Mouse (Mus musculus): ENCODE data around the gene Ackr2.

The Ackr2 gene

DNA sequence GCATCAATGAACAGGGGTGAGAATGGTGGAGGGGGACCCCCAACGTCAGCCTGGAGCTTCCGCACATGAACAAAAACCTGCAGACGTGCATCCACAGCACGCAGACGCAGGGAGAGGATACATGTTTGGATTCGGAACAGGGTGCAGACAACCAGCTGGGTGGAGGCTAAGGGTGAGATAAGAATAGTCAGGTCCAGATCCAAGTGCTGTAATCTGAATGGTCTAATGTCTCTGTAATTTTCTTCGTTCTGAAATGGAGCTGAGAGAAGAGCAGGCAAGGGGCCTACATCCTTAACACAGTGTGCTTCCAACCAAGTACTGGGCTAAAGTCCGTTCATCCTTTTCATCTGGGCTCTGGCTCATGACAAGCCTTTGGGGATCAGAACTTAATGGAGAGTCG, 6.9 kb upstream of the Ackr2 start:
- no peak for DNase-seq (ENCODE audit: low read depth, low spot score)

DNA sequence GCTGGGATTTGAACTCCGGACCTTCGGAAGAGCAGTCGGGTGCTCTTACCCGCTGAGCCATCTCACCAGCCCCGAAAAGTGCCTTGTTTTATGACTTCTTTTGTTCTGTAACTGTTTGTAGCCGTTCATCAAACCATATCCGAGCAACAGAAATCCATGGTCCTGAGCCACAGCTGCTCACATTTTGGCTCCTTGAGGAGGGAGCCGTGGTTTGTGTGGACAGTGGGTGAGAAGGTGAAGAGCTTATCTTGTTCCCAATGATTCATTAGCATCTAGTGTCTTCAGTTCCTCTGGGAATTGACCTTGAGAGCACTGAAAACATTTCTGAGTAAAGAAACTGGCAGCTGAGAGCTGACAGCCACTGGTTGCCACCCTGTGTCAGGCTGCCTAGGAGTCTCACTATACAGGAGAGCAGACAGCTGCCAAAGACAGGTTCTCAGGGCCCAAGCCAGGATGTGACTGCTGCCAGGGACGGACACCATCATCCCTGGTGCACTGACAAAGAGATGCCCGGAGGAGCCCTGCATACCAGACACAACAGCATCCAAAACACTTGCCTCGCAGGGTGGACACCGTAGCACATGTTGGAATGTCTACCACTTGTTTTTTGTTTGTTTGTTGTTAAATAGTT, 6.0 kb upstream of the Ackr2 start:
- no peak for DNase-seq (ENCODE audit: low read depth, low spot score)

GRCm38 (mm10) chr9:121894447-121894846, 3.7 kb upstream of the Ackr2 start:
- no peak for DNase-seq (ENCODE audit: low read depth, low spot score)

DNA sequence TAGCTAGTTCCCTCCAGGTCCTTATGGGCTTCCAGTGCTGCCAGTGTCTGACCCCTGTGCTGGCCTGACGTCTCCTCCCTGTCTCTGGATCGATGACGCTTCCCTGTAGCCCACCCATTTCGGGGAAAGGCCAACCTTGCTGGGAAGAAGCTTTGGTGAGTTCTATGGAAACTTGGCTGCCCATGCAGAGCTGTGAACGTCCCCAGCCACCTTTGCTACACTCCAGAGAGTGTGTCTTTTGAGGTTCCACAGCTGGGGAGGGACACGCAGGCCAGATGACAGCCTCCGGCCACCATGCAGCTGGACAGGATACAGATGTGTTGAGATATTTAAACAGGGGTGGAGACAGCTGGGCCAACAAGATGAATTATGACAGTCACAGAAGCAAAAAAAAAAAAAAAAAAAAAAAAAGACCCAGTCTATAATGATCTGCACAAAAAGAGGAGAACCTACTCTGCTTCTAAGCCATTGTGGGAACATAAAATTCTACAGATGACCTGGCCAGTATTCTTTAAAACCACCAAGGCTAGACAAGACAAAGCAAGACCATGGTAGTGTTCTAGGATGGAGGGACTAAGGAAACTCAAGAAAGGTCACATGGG, 2.7 kb upstream of the Ackr2 start:
- DNase-seq (ENCODE audit: low read depth, low spot score) = no peak

DNA sequence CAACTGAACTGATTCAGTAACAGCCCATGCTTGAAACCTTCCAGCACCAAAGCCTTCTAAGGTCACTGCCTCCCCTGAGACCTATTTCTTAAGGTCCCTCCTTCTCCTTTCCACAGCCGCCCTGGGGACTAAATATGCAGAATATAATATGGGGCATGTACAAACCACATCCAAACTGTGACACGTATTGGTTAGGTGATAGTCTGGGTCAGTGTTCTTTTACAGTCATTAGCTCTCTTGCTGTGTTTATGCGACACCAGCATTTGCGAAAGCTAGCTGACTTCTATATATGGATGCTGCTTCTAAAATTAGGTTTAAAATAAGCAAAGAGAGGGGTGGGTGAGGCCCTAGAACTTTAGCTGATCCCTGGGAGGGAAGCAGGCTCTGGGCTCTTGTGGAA, 1.3 kb upstream of the Ackr2 start:
- DNase-seq (ENCODE audit: low read depth, low spot score) = no peak

GRCm38 (mm10) chr9:121899306-121899705, 1.2 kb downstream of the Ackr2 start:
- DNase-seq (ENCODE audit: low read depth, low spot score) = no peak

- DNase-seq (ENCODE audit: low read depth, low spot score) = no peak
Measured at GRCm38 (mm10) chr9:121900282-121900855, 2.2 kb downstream of the Ackr2 start.

- DNase-seq (ENCODE audit: low read depth, low spot score) = no peak
Measured at GRCm38 (mm10) chr9:121901710-121902700, 3.9 kb downstream of the Ackr2 start.

DNA sequence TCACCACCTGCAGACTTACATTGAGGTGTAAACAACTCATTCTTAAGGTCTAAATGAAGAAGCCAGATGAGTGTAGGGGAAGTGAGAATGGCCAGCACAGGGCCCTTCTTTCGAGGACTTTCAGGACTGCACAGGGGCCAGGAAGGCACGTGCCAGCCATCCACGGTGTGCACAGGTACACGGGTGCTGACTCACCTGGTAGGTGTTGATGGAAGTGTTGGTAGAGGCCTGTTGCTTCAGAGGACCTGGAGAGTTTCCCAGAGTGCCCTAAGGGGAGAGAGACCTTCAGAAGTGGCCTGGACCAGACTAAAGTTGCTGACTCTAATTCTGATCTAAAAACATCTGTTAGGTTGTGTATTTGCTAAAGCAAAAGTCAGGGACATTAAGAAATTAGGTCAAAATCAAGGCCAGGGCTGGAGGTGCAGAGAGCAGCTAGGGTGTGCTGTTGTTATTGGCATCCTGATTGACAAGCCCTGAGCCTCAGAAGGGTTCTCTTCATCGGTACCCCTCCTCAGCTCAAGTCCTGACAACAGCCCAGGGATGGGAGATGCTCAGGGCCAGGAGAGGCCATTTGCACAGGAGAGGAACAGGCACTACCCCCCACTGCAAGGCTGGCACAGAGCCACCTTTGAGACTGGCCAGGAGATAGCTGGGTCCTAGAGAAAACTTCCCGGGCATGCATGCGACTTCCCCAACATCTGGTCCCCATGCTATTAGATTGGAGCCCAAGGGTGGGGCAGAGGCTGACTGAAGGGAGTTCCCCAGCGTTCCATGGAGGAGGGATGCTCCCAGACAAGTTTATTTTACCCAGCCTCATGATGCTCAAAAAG, 5.5 kb downstream of the Ackr2 start:
- DNase-seq (ENCODE audit: low read depth, low spot score) = no peak

DNA sequence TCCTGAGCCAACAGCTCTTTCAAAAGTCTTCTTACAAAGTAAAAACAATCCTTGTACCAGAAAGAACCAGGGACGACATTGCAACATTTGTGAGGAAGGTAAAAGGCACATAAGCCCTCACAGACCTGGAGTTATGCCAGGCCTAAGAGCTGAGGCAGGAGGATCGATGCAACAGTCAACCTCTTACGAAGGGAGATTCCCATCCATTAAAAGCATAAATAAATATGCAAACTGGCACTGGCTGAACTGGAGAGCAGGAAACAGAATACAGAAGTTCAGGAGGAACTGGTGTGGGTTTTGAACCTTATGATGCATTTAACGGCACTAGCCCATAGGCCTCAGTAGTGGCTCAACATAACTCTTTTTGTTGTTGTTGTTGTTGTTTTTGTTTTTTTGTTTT, 6.2 kb downstream of the Ackr2 start:
- DNase-seq (ENCODE audit: low read depth, low spot score) = no peak

DNA sequence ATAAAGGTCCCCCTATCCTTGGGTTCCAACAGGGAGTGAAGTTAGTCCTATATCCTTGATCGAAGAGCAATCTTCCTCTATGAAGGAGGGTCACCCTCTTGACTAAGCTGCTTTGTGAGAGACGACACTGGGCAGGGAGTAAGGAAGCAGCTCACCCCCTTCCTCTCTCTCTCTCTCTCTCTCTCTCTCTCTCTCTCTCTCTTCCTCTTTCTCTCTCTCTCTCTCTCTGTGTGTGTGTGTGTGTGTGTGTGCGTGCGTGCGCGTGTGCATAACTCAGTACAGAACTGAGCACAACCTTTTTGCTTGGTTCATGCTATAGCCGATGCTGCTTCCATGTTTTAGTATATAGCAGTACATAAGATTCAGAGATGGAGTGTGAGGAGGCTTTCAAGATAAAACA, 6.8 kb downstream of the Ackr2 start:
- no peak for DNase-seq (ENCODE audit: low read depth, low spot score)

DNA sequence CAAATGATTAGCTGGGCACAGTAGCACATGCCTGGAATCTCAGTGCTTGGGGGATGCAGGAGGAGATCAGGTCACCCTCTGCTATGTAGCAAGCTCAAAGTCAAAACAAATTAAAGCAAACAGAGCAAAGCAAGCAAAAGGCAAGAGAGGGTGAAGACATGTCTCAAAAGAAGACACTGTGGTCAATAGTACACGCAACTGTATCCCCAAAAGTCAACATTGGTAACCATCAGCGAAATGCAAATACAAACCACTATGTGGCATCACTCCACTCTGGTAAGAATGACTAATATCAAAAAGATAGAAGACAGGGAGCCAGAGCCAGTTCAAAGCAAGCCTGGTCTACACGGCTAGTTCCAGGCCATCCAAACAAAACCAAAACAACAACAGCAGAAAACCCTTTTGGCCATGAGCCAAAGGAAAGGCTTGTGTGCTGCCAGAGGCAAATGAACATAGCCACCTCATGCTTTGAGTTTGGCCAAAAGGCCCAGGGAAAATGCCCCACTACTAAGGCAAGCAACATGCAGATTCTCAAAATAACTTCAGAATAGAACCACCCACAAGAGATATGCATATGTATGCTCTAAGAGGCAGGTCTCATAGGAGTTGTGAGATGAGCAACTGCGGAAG, 7.5 kb downstream of the Ackr2 start:
- no peak for DNase-seq (ENCODE audit: low read depth, low spot score)

GRCm38 (mm10) chr9:121906456-121906855, 8.3 kb downstream of the Ackr2 start:
- DNase-seq (ENCODE audit: low read depth, low spot score) = no peak

GRCm38 (mm10) chr9:121907356-121908070, 9.4 kb downstream of the Ackr2 start:
- peak; percentile 53 for DNase-seq (ENCODE audit: low read depth, low spot score)

GRCm38 (mm10) chr9:121908321-121908720, 10.2 kb downstream of the Ackr2 start:
- no peak for DNase-seq (ENCODE audit: low read depth, low spot score)

- no peak for DNase-seq (ENCODE audit: low read depth, low spot score)
Measured at GRCm38 (mm10) chr9:121909635-121910034, 11.5 kb downstream of the Ackr2 start.

GRCm38 (mm10) chr9:121911196-121911595, 13.0 kb downstream of the Ackr2 start:
- DNase-seq (ENCODE audit: low read depth, low spot score) = no peak

DNA sequence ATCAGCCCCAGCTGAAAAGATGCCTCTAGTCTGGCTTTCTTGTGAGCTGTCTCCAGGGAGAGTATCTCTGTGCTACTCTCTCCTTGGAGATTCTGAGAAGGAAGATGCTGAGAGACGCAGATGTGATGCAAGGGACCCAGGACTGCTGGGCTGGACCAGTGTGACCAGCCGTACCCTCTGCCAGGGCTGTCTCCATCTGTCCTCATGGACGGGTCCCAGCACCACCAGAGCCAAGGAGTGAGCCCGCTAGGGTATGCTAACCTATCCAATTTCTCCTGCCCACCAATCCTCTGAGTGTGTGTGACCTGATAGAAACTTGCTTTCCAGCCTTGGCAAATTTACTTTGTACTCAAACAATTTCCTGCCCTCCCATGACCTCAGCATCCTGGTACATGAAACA, 14.6 kb downstream of the Ackr2 start:
- no peak for DNase-seq (ENCODE audit: low read depth, low spot score)

GRCm38 (mm10) chr9:121914226-121914757, 16.1 kb downstream of the Ackr2 start:
- DNase-seq (ENCODE audit: low read depth, low spot score) = no peak

DNA sequence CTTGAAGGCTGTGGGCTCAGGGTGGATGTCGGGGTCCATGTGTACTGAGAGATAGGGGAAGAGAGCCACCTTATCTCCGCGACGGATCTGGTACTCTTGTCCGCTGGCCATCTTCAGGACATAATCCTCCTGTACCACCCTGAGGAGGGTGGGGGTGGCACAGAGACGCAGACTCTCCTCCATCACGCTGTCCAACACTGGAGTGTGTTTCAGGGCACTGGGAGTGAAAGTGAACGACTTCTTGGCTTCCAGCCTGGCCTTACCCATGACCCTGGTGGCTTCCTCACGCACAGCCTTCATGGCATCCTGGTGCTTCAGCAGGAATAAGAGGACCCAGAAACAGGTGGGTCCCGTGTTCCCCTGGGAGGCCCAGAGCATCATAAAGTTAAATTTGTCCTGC, 16.9 kb downstream of the Ackr2 start:
- DNase-seq (ENCODE audit: low read depth, low spot score) = no peak
